ENCODE assay signal across 8 mouse cellular contexts in genomic region chr14:54464293-54465005, GRCm38 (mm10). TPM values are rescaled to one million over a fixed set of nuclear protein-coding genes. Genes with fewer than 3 reads are reported as not detected.
A peak's percentile ranks its signal among the peaks of the same experiment; 100 is the strongest.
DNase-seq lines count a peak whose midpoint lies in the region; ATAC-seq and TF ChIP-seq lines count a peak whose summit lies in the region.

No protein-coding gene starts in this region.

- peak overlapping the region; percentile 54; the same call in 1 of the 2 replicates for H3K27ac ChIP-seq in forebrain, embryonic 13.5 days
- H3K27ac ChIP-seq in hindbrain, embryonic 10.5 days: peak overlapping the region; percentile 91
- H3K27ac ChIP-seq in limb, embryonic 10.5 days: peak overlapping the region; percentile 86
- peak overlapping the region; percentile 86 for H3K27ac ChIP-seq in midbrain, embryonic 10.5 days (replicated peaks)
- H3K27ac ChIP-seq in small intestine, adult 2 months (ENCODE audit: insufficient read depth, low read depth, low read length): peak overlapping the region; percentile 81

- peak overlapping the region; percentile 70 for H3K4me3 ChIP-seq in forebrain, embryonic 13.5 days
- H3K4me3 ChIP-seq in hindbrain, embryonic 10.5 days: peak overlapping the region; percentile 85
- H3K4me3 ChIP-seq in limb, embryonic 10.5 days: peak overlapping the region; percentile 86
- peak overlapping the region; percentile 89 for H3K4me3 ChIP-seq in midbrain, embryonic 10.5 days
- peak overlapping the region; percentile 89 for H3K4me3 ChIP-seq in small intestine, adult 2 months (ENCODE audit: low read depth, low read length)

- ATAC-seq in forebrain, embryonic 13.5 days: peak; percentile 77

- no peaks in the 10 kb centered on the region for H3K9me3 ChIP-seq in forebrain, embryonic 13.5 days (replicated peaks)
- no peaks in the 10 kb centered on the region for H3K9me3 ChIP-seq in hindbrain, embryonic 10.5 days
- H3K9me3 ChIP-seq in limb, embryonic 10.5 days (replicated peaks): no peaks in the 10 kb centered on the region
- no peaks in the 10 kb centered on the region for H3K9me3 ChIP-seq in midbrain, embryonic 10.5 days (replicated peaks)

- TF ChIP-seq POLR2A in small intestine, adult 2 months (IDR thresholded peaks at IDR 0.05; ENCODE audit: low read depth, low read length): peak; percentile 77; the same call in 1 of the 2 replicates

- H3K9ac ChIP-seq in forebrain, embryonic 13.5 days: peak overlapping the region; percentile 82

- under 1% methylated on average over 48 of the region's 57 CpGs for WGBS in forebrain, embryonic 13.5 days
- WGBS in hindbrain, embryonic 10.5 days: under 1% methylated on average over 57 of the region's 57 CpGs
- WGBS in limb, embryonic 10.5 days: under 1% methylated on average over 57 of the region's 57 CpGs
- WGBS in midbrain, embryonic 10.5 days: under 1% methylated on average over 57 of the region's 57 CpGs
- under 1% methylated on average over 56 of the region's 57 CpGs for WGBS in small intestine, adult 2 months

- no peaks in the 10 kb centered on the region for H3K27me3 ChIP-seq in forebrain, embryonic 13.5 days
- H3K27me3 ChIP-seq in hindbrain, embryonic 10.5 days (ENCODE audit: insufficient read depth, poor library complexity, severe bottlenecking): no peaks in the 10 kb centered on the region
- no peaks in the 10 kb centered on the region for H3K27me3 ChIP-seq in limb, embryonic 10.5 days (ENCODE audit: low read depth, poor library complexity, severe bottlenecking)
- H3K27me3 ChIP-seq in midbrain, embryonic 10.5 days (ENCODE audit: low read depth, poor library complexity, severe bottlenecking): no peaks in the 10 kb centered on the region
- no peaks in the 10 kb centered on the region for H3K27me3 ChIP-seq in small intestine, adult 2 months (ENCODE audit: control insufficient read depth, insufficient read depth, low read length)

- H3K4me1 ChIP-seq in forebrain, embryonic 13.5 days: peaks cover 12% of the 10 kb centered on the region
- H3K4me1 ChIP-seq in hindbrain, embryonic 10.5 days (replicated peaks): peaks cover 22% of the 10 kb centered on the region
- peaks cover 19% of the 10 kb centered on the region for H3K4me1 ChIP-seq in limb, embryonic 10.5 days
- H3K4me1 ChIP-seq in midbrain, embryonic 10.5 days: peaks cover 23% of the 10 kb centered on the region
- H3K4me1 ChIP-seq in small intestine, adult 2 months (ENCODE audit: control insufficient read depth, insufficient read depth, insufficient read length, low read length): no peaks in the 10 kb centered on the region

- H3K4me2 ChIP-seq in forebrain, embryonic 13.5 days: peak overlapping the region; percentile 87

- DNase-seq in layer of hippocampus, adult 11-12 months (ENCODE audit: low spot score): peak; percentile 49
- DNase-seq in layer of hippocampus, adult 9-10 months (ENCODE audit: low spot score): no peak
- DNase-seq in cerebellum, adult 11 months: peak; percentile 61
- DNase-seq in hindbrain, embryonic 10.5 days (ENCODE audit: low spot score): peak; percentile 79
- peak; percentile 76 for DNase-seq in limb, embryonic 10.5 days (ENCODE audit: low spot score)
- peak; percentile 73 for DNase-seq in midbrain, embryonic 10.5 days (ENCODE audit: low spot score)

- H3K36me3 ChIP-seq in forebrain, embryonic 13.5 days (ENCODE audit: poor library complexity, severe bottlenecking): peaks cover 20% of the 10 kb centered on the region
- peaks cover 36% of the 10 kb centered on the region for H3K36me3 ChIP-seq in hindbrain, embryonic 10.5 days
- H3K36me3 ChIP-seq in limb, embryonic 10.5 days: peaks cover 23% of the 10 kb centered on the region
- H3K36me3 ChIP-seq in midbrain, embryonic 10.5 days: peaks cover 27% of the 10 kb centered on the region
- H3K36me3 ChIP-seq in small intestine, adult 2 months (ENCODE audit: control insufficient read depth, insufficient read depth, low read length): peaks cover 33% of the 10 kb centered on the region

- peak; percentile 76; the same call in 1 of the 2 replicates for TF ChIP-seq CTCF in small intestine, adult 2 months (IDR thresholded peaks at IDR 0.05; ENCODE audit: extremely low read depth, insufficient read length, insufficient replicate concordance, low read depth, low read length)

RNA-seq across cellular contexts. Expression of gene Lrp10, which starts 0.5 kb away (rescaled TPM):
- 19.9 and 24.4 TPM in 2 replicates for polyA plus RNA-seq in forebrain, embryonic 13.5 days (2015; fragmentation: Nextera tagmentation; extraction: Ambion mirVana)
- polyA plus RNA-seq in hindbrain, embryonic 10.5 days (2016; fragmentation: Nextera tagmentation; extraction: Ambion mirVana): 30.9 and 32.4 TPM in 2 replicates
- polyA plus RNA-seq in limb, embryonic 10.5 days (2016; fragmentation: Nextera tagmentation; extraction: Ambion mirVana): 23.9 and 24.4 TPM in 2 replicates
- 25.1 and 26.0 TPM in 2 replicates for polyA plus RNA-seq in midbrain, embryonic 10.5 days (2016; fragmentation: Nextera tagmentation; extraction: Ambion mirVana)
- 139 and 303 TPM in 2 replicates for polyA plus RNA-seq in small intestine, adult 2 months (2012; rRNA removed)

RNA-seq across cellular contexts. Expression of gene Rem2, which starts 11.5 kb away (rescaled TPM):
- polyA plus RNA-seq in forebrain, embryonic 13.5 days (2015; fragmentation: Nextera tagmentation; extraction: Ambion mirVana): 24.2 and 24.4 TPM in 2 replicates
- polyA plus RNA-seq in hindbrain, embryonic 10.5 days (2016; fragmentation: Nextera tagmentation; extraction: Ambion mirVana): 20.8 and 40.2 TPM in 2 replicates
- polyA plus RNA-seq in limb, embryonic 10.5 days (2016; fragmentation: Nextera tagmentation; extraction: Ambion mirVana): 3.6 and 5.3 TPM in 2 replicates
- 18.6 and 29.8 TPM in 2 replicates for polyA plus RNA-seq in midbrain, embryonic 10.5 days (2016; fragmentation: Nextera tagmentation; extraction: Ambion mirVana)
- 0.20 and 0.76 TPM in 2 replicates for polyA plus RNA-seq in small intestine, adult 2 months (2012; rRNA removed)

RNA-seq across cellular contexts. Expression of gene Mmp14, which starts 33.0 kb away (rescaled TPM):
- polyA plus RNA-seq in forebrain, embryonic 13.5 days (2015; fragmentation: Nextera tagmentation; extraction: Ambion mirVana): 54.5 and 57.3 TPM in 2 replicates
- polyA plus RNA-seq in hindbrain, embryonic 10.5 days (2016; fragmentation: Nextera tagmentation; extraction: Ambion mirVana): 75.1 and 76.1 TPM in 2 replicates
- polyA plus RNA-seq in limb, embryonic 10.5 days (2016; fragmentation: Nextera tagmentation; extraction: Ambion mirVana): 68.3 and 84.7 TPM in 2 replicates
- 56.0 and 70.5 TPM in 2 replicates for polyA plus RNA-seq in midbrain, embryonic 10.5 days (2016; fragmentation: Nextera tagmentation; extraction: Ambion mirVana)
- polyA plus RNA-seq in small intestine, adult 2 months (2012; rRNA removed): 59.9 and 66.0 TPM in 2 replicates

RNA-seq across cellular contexts. Expression of gene Mrpl52, which starts 37.7 kb away (rescaled TPM):
- polyA plus RNA-seq in forebrain, embryonic 13.5 days (2015; fragmentation: Nextera tagmentation; extraction: Ambion mirVana): 270 and 310 TPM in 2 replicates
- 198 and 224 TPM in 2 replicates for polyA plus RNA-seq in hindbrain, embryonic 10.5 days (2016; fragmentation: Nextera tagmentation; extraction: Ambion mirVana)
- 198 and 219 TPM in 2 replicates for polyA plus RNA-seq in limb, embryonic 10.5 days (2016; fragmentation: Nextera tagmentation; extraction: Ambion mirVana)
- polyA plus RNA-seq in midbrain, embryonic 10.5 days (2016; fragmentation: Nextera tagmentation; extraction: Ambion mirVana): 205 and 211 TPM in 2 replicates
- 186 and 284 TPM in 2 replicates for polyA plus RNA-seq in small intestine, adult 2 months (2012; rRNA removed)

RNA-seq across cellular contexts. Expression of gene Slc7a7, which starts 46.9 kb away (rescaled TPM):
- 5.6 and 6.1 TPM in 2 replicates for polyA plus RNA-seq in forebrain, embryonic 13.5 days (2015; fragmentation: Nextera tagmentation; extraction: Ambion mirVana)
- 5.0 and 5.5 TPM in 2 replicates for polyA plus RNA-seq in hindbrain, embryonic 10.5 days (2016; fragmentation: Nextera tagmentation; extraction: Ambion mirVana)
- polyA plus RNA-seq in limb, embryonic 10.5 days (2016; fragmentation: Nextera tagmentation; extraction: Ambion mirVana): 2.3 and 3.1 TPM in 2 replicates
- 4.5 and 5.9 TPM in 2 replicates for polyA plus RNA-seq in midbrain, embryonic 10.5 days (2016; fragmentation: Nextera tagmentation; extraction: Ambion mirVana)
- 110 and 341 TPM in 2 replicates for polyA plus RNA-seq in small intestine, adult 2 months (2012; rRNA removed)
